Mouse (Mus musculus): ENCODE results near the gene Rnf34. TPM values are rescaled to one million over a fixed set of nuclear protein-coding genes. Genes with fewer than 3 reads are reported as not detected.

Gene Rnf34
- polyA plus RNA-seq, 1 experiment from 2014 or later: 51.9 TPM

DNA sequence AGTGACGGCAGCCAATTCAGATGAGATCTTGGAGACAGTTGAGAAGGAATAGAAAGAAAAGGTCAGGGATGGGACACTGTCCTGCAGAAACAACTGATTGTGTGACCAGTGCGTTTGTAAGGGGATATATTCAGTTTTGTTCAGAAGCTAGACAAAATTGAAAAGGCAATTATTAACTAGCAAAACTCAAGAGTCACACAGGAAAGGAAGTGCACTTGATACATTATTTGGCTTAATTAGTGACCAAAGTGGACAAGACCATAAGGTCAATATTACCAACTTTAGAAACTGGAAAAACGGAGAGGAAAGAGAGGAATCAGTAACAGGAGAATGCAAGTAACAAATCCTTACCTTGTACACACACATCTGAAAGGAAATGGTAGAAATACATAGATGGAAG, 26.8 kb downstream of the Rnf34 start:
- WGBS: 84% methylated on average over 3 of the region's 3 CpGs
- Histone ChIP-seq H3K27ac (no peak overlapping the region), H3K36me3 (ENCODE audit: poor library complexity, severe bottlenecking) (peaks cover 84% of the 10 kb centered on the region)

DNA sequence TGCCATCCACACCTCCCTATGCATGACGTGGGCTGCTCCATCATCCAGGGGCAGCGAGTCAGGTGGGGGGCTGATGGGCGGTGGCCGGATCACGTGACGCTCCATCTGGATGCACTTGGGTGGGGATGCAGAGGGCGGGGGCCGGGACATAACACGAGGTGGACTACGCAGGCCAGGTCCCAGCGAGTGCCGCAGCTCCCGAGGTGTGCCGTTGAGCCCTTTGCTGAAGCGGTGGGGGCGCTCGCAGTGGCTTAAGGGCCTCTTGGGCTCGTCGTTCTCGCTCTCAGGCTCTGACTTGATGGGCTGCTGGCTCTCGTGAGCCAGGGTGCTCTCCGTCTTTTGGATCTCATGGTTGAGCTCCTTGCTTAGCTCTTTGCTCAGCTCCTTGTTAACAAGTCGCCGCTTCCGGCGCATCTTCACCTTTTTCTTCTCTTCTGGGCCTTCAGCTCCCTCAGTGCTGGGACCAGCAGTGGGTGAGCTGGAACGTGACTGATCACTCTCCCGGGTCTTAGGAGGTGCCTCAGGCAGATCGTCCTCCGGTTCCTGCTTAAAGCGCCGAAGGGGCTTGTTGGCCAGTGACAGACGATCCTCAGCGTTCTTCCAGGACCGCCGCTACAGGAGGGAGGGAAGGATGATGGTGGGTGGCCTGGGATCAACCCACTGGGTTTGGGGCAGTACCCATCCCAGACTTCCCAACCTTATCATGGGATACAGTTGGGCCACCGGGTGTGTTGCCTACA, 30.6 kb downstream of the Rnf34 start:
- 0 out of 2 replicates have a peak, but pooled peaks cover 4% of the 10 kb centered on the region for H3K4me1 ChIP-seq
- WGBS: 94% methylated on average over 37 of the region's 37 CpGs

More for the DNA sequence above, 26.8 kb downstream of the Rnf34 start:
- H3K4me3 ChIP-seq: no peak overlapping the region
- no peaks in the 10 kb centered on the region for H3K9me3 ChIP-seq (replicated peaks)
- H3K4me2 ChIP-seq: no peak overlapping the region
- no peak for ATAC-seq
- H3K27me3 ChIP-seq: no peaks in the 10 kb centered on the region
- H3K4me1 ChIP-seq: no peaks in the 10 kb centered on the region
- H3K9ac ChIP-seq: no peak overlapping the region

DNA sequence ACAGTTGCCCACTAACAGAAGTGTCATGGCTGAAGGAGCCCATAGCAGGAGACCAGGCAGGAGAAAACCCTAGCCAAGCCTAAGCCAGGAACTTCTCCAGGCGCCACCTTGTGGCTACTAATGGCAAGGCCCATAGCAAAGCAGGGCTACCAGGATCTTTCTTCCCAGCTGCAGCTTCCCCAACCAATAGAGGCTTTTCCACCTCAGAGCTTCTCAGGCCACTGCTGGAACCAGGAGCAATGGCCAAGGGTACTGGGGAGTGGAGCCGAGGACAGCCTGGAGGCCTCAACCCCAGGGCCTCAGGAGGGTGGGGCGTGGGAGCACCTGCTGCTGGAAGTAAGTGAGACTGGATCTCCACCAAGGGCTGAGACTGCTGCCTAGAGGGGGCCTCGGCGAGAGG, 31.5 kb downstream of the Rnf34 start:
- 54% methylated on average over 5 of the region's 5 CpGs for WGBS
- Histone ChIP-seq H3K4me2 (no peak overlapping the region), H3K27me3 (no peaks in the 10 kb centered on the region), H3K9ac (no peak overlapping the region), H3K4me3 (no peak overlapping the region), H3K9me3 (replicated peaks) (no peaks in the 10 kb centered on the region), H3K36me3 (ENCODE audit: poor library complexity, severe bottlenecking) (peaks cover 64% of the 10 kb centered on the region), H3K4me1 (0 out of 2 replicates have a peak, but pooled peaks cover 4% of the 10 kb centered on the region), H3K27ac (no peak overlapping the region; the same call in none of the 2 replicates)
- peak; percentile 69 for ATAC-seq

More for the DNA sequence above, 30.6 kb downstream of the Rnf34 start:
- peaks cover 69% of the 10 kb centered on the region for H3K36me3 ChIP-seq (ENCODE audit: poor library complexity, severe bottlenecking)
- H3K9me3 ChIP-seq (replicated peaks): no peaks in the 10 kb centered on the region
- H3K9ac ChIP-seq: 0 out of 2 replicates have a peak overlapping the region, but pooled peaks have one; percentile 3
- no peak overlapping the region for H3K27ac ChIP-seq
- H3K4me2 ChIP-seq: no peak overlapping the region
- no peaks in the 10 kb centered on the region for H3K27me3 ChIP-seq
- no peak overlapping the region for H3K4me3 ChIP-seq
- no peak for ATAC-seq

DNA sequence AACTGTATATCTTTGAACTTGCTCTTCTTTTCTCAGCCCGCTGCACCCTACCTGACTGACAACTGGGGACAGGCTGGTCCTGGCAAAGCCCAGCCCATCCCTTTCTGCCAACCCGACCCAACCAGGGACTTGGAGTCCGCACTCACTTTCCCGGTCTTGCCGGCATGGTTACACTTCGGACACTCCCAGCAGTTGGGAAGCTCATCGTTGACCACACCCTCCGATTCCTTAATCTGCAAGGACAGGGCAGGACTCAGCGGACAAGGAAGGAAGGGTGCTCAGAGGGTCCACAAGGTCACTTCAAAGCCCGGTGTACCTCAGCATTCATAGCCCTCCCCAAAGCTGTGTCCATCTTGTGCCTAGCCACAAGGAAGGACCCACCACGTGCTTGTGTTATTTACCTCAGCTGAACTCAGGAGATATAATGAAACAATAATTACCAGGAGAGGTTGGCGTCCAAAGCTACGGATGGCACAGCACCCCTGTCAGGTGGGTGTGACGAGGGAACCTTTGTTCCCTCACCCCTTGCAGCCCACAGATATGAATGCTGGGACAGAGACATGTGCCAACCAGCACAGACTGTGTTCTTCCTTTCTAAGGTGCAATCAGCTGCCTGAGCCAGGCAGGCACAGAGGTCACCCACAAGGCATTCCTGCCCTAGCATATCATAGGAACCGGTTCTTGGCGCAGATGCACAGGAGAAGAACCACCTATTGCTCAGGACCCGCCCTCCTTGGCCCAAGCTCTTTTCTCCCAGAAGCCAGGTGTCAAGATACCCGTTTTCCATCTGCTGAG, 32.6 kb downstream of the Rnf34 start:
- Histone ChIP-seq H3K27me3 (no peaks in the 10 kb centered on the region), H3K9me3 (replicated peaks) (no peaks in the 10 kb centered on the region), H3K4me3 (no peak overlapping the region), H3K9ac (no peak overlapping the region), H3K27ac (no peak overlapping the region), H3K4me2 (no peak overlapping the region), H3K4me1 (peaks cover 9% of the 10 kb centered on the region), H3K36me3 (ENCODE audit: poor library complexity, severe bottlenecking) (peaks cover 53% of the 10 kb centered on the region)
- no peak for ATAC-seq
- WGBS: 92% methylated on average over 18 of the region's 18 CpGs

DNA sequence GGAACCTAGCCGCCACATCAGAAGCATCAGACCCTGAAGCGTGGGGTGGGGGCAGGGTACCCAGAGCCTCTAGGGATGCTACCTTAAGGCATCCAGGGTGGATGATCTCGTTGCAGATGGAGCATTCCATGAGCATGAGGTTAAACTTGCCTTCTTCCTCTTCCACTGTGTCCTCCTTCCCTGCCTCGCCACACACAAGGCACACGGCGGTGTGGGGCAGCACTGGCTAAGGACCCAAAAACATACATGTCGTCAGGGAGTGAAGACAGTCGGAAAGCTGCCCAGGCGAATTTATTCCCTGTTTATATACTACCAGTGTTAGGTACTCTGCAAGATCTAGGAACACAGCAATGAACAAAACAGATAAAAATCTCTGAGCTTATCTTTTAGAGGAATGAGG, 33.4 kb downstream of the Rnf34 start:
- no peak overlapping the region for H3K9ac ChIP-seq
- H3K4me1 ChIP-seq: peaks cover 17% of the 10 kb centered on the region
- no peak for ATAC-seq
- H3K36me3 ChIP-seq (ENCODE audit: poor library complexity, severe bottlenecking): peaks cover 52% of the 10 kb centered on the region
- WGBS: 83% methylated on average over 9 of the region's 9 CpGs
- no peak overlapping the region for H3K4me3 ChIP-seq
- H3K27ac ChIP-seq: no peak overlapping the region
- no peaks in the 10 kb centered on the region for H3K9me3 ChIP-seq (replicated peaks)
- H3K27me3 ChIP-seq: no peaks in the 10 kb centered on the region
- H3K4me2 ChIP-seq: no peak overlapping the region

DNA sequence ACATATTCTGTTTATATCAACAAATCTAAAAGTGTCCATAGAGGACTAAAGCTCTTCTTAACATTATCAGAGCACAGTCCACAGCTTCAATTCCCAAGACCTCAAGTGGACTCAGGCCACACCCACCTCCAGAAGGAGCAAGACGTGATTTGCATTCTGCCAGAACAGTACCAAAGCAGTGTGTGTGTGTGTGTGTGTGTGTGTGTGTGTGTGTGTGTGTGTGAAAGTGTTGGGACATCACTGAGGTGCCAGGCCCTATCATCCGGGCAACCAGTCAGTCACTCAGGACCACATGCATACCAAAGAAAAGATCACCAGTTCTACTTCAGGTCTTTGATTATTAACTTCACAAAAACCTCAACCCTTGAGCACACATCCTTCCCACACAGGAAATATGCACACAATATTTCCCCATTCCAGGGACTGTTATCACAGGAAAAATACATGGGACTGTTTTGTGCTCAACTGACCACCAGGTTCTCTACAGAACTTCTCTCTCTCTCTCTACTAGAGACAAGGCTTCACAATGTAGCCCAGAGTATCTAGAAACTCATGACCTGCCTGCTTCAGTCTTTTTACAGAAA, 33.9 kb downstream of the Rnf34 start:
- 46% methylated on average over 2 of the region's 2 CpGs for WGBS
- no peak overlapping the region for H3K4me3 ChIP-seq
- H3K9ac ChIP-seq: no peak overlapping the region
- H3K4me1 ChIP-seq: peaks cover 21% of the 10 kb centered on the region
- H3K4me2 ChIP-seq: no peak overlapping the region
- H3K36me3 ChIP-seq (ENCODE audit: poor library complexity, severe bottlenecking): peaks cover 51% of the 10 kb centered on the region
- H3K27ac ChIP-seq: no peak overlapping the region; the same call in 1 of the 2 replicates
- ATAC-seq: no peak
- H3K27me3 ChIP-seq: no peaks in the 10 kb centered on the region
- H3K9me3 ChIP-seq (replicated peaks): no peaks in the 10 kb centered on the region

DNA sequence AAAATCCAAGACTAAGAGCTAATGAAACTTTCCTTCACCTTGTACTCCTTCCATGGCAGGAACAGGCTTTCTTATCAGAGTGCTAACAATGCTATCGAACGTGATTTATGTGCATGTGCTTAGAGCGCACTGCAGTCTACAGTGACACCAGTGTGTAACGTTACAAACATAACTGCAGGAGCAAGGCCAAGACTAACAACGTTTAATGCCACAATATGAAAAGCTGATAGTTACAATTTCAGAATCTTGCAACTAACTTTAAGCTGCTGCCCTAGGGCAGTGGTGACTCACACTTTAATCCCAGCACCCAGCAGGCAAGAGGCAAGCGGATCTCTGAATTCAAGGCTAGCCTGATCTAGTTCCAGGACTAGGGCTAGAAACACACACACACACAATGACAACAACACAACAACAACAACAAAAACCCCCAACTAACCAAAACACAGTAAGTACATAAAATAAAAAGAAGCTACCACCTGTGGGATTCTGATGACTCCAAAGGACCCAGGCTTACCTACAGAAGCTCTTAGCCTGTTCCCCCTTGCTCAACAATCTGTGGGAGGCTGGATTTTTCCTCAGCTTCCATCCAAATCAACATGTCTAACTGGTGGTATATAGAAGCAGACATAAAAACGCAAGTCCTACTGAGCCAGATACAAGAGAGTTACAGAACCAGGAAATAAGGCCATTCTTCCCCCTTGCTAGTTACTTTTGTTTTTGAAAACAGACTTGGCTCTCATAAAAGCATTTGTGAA, 34.9 kb downstream of the Rnf34 start:
- no peak for ATAC-seq
- Histone ChIP-seq H3K4me3 (no peak overlapping the region), H3K27me3 (no peaks in the 10 kb centered on the region), H3K27ac (no peak overlapping the region), H3K9me3 (replicated peaks) (no peaks in the 10 kb centered on the region), H3K4me1 (peaks cover 21% of the 10 kb centered on the region), H3K9ac (no peak overlapping the region), H3K36me3 (ENCODE audit: poor library complexity, severe bottlenecking) (peaks cover 41% of the 10 kb centered on the region), H3K4me2 (no peak overlapping the region)
- WGBS: 93% methylated on average over 7 of the region's 7 CpGs

DNA sequence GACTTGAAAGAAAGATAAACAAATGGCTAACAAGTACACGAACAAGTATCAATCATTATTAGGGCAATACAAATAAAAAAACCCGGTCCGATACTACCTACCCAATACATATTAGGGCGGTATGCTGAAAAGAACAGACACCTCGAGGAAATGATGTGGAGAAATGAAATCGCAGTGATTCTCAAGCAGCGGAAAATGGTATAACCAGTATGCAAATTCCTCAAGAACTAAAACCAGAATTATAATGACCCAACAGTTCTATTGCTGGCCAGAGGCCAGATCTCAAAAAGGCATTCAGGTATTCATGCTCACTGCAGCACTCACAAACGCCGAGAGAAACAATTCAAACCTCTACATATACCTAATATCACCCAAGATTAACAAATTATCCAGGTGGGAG, 37.2 kb downstream of the Rnf34 start:
- Histone ChIP-seq H3K9me3 (replicated peaks) (no peaks in the 10 kb centered on the region), H3K36me3 (ENCODE audit: poor library complexity, severe bottlenecking) (peaks cover 18% of the 10 kb centered on the region), H3K4me3 (no peak overlapping the region), H3K9ac (no peak overlapping the region), H3K4me1 (peaks cover 21% of the 10 kb centered on the region), H3K4me2 (no peak overlapping the region), H3K27me3 (no peaks in the 10 kb centered on the region), H3K27ac (no peak overlapping the region)
- WGBS: 75% methylated on average over 9 of the region's 9 CpGs
- no peak for ATAC-seq

DNA sequence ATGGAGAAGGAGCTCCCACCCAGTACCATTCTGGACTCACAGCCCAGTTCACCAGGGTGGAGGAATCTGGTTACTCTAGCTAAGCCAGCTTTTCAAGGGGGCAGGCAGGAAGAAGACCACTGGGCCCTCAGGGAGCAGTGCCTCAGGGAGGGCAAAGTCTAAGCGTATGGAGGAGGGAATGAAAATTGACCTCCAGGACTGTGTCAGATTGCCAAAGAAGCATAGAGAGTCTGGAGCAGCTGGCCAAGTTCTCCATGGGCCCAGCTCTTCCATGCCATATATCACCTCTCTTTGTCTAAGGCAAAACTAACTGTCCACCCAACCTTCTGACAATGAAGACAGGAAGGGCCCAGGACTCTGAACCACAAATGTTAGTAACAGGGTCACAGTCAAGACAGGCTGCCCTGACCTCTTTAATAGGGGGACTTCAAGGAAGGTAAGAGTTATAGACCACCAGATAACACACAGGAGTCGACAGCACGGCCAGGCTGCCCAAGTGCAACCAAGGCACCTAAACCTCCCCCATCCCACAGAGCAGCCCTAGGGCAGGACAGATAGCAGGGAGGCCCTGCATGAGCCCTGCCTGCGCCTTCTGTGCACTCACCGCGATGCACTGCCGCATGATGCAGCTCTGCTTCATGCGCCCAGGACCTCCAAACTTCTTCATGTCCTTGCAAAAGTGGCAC, 38.2 kb downstream of the Rnf34 start:
- no peak overlapping the region for H3K9ac ChIP-seq
- peaks cover 21% of the 10 kb centered on the region for H3K4me1 ChIP-seq
- H3K9me3 ChIP-seq (replicated peaks): no peaks in the 10 kb centered on the region
- H3K4me3 ChIP-seq: no peak overlapping the region
- WGBS: 88% methylated on average over 8 of the region's 8 CpGs
- no peak overlapping the region for H3K27ac ChIP-seq
- H3K27me3 ChIP-seq: no peaks in the 10 kb centered on the region
- no peak overlapping the region for H3K4me2 ChIP-seq
- ATAC-seq: no peak
- peaks cover 11% of the 10 kb centered on the region for H3K36me3 ChIP-seq (ENCODE audit: poor library complexity, severe bottlenecking)

DNA sequence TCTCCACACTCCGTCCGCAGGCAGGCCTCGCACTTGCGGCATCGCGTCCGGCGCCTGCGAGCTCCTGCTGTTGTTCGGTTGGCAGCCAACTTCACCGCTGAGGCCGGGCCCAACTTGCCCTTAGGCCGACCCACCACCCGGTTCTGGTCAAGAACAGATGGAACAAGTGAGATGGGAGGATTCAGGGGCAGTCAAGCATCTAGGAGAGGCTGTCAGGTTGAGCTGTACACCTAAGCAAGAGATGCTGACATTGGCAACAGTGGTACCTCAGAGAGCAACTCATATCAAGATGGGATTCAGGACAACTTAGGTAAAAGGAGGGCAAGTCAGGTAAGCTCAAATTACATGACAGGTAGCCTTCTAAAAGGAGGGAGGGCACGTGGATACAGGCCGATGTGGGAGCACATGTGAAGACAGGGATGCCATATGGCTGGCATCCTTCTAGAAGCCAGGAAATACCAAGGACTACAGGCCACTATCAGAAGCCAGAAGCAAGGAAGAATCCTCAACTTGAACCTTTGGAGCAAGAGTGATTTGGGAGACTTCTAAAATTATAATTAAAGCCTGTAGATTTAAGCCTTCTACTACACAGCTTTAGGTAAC, 38.9 kb downstream of the Rnf34 start:
- WGBS: 92% methylated on average over 16 of the region's 16 CpGs
- Histone ChIP-seq H3K9me3 (replicated peaks) (no peaks in the 10 kb centered on the region), H3K27ac (no peak overlapping the region), H3K4me3 (no peak overlapping the region), H3K4me2 (no peak overlapping the region), H3K9ac (no peak overlapping the region), H3K36me3 (ENCODE audit: poor library complexity, severe bottlenecking) (peaks cover 11% of the 10 kb centered on the region), H3K27me3 (no peaks in the 10 kb centered on the region), H3K4me1 (peaks cover 19% of the 10 kb centered on the region)
- ATAC-seq: no peak

DNA sequence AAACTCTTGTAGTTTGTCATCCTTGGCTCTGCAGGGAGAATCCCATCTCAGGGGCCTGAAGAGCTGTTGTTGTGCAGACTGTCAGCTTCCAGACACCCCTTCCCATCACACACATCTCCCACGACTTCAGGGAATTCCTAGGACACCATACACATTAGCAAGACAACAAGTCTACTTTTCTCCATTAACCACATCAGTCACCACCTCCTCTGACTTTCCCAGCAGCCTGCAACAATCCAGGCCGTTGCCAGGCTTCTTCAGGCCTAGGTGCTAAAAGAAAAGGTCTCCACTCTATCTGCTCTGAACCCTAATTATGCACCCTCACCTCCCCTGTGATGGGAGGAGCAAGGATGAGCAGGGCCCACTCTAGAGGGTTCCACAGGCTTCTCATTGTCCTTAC, 40.5 kb downstream of the Rnf34 start:
- H3K9ac ChIP-seq: no peak overlapping the region
- H3K4me3 ChIP-seq: no peak overlapping the region
- no peak overlapping the region for H3K4me2 ChIP-seq
- H3K27ac ChIP-seq: no peak overlapping the region
- 68% methylated on average over 2 of the region's 2 CpGs for WGBS
- H3K27me3 ChIP-seq: no peaks in the 10 kb centered on the region
- peaks cover 24% of the 10 kb centered on the region for H3K4me1 ChIP-seq
- H3K36me3 ChIP-seq (ENCODE audit: poor library complexity, severe bottlenecking): peaks cover 16% of the 10 kb centered on the region
- ATAC-seq: no peak
- no peaks in the 10 kb centered on the region for H3K9me3 ChIP-seq (replicated peaks)
